Mouse (Mus musculus): ENCODE measurements around the gene Arf3.

DNA sequence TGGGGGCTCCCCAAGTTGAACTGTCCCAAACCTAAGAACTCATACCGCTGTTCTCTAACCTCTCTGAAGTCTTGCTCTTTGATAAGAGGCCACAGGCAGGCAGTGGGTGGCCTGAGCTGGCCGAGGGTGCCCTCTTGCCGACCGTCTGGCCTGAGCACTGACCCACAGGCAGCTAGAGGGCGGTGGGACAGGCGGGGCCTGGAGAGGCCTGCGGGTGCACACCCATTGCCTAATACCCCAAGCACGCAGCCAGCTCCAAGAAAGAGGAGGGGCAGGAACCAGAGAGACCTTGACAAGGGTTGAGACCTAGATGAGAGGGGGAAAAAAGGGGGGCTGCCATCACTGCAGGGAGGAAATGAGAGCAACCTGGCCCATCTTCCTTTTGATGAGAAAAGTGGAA is 17.1 kb upstream of the Arf3 start:
- TF ChIP-seq POLR2A (IDR thresholded peaks at IDR 0.05; ENCODE audit: borderline replicate concordance, control insufficient read depth, low read depth, low read length) (no peak), CTCF (IDR thresholded peaks at IDR 0.05; ENCODE audit: control insufficient read depth, insufficient read depth, low read length) (no peak)
